In the genomic region with DNA sequence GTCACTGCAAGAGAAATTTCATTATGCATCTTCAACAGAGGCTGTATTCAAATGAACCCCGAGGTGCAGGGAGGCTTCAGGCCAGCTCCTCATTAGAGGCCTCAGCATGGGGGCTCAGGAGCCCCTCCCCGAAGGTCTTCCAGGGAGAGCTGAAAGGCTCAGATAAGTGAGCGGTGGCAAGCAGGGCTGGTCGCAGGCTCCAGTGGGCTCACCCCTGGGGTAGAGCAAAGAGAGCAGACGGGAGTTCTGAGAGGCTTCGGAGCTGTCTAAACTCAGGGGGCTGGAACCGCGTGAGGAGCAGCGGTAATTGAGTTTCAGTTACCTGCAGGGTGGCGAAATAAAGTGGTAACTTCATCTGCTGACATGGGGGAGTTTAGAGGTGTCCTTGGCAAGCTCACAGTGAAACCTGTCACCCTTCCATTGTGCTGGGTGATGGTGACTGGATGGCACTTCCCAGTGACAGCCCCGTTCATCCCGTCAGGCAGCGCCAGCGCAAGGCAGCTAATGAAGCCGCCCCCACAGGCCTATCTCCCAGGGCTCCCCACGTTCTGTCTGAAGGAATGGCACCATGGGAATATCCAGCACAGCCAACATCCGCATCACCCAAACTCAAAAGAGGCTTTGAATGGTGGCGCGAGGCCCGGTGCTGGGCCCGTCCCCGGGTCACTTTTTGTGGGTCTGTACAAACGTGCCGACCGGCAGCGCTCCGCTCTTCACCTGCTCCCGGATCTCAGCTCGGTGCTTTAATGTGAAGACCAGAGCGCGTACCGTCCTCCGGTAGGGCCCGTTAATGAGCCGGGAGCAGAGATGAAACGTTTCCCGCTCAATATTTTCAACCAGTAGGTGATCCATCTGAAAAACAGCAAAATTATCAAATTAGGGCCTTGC, we compare ENCODE assay signal across 17 mouse cellular contexts. TPM values are rescaled to one million over a fixed set of nuclear protein-coding genes. Genes with fewer than 3 reads are reported as not detected.
DNase-seq lines count a peak whose midpoint lies in the region; ATAC-seq and TF ChIP-seq lines count a peak whose summit lies in the region.
"Had no signal": no experiment of that assay in that cellular context is flagged by ENCODE, and none has a peak within 500 bp of the region (broad histone marks: within the 10 kb centered on the region; RNA-seq: fewer than 3 reads in every experiment).

No protein-coding gene starts in this region.

- H3K9me3 ChIP-seq in forebrain, postnatal 0 days (ENCODE audit: low read length), result no peaks in the 10 kb centered on the region
- no peaks in the 10 kb centered on the region for H3K9me3 ChIP-seq in midbrain, embryonic 12.5 days
- H3K9me3 ChIP-seq: G1E had no signal

- no peak overlapping the region for H3K9ac ChIP-seq in forebrain, postnatal 0 days
- peak overlapping the region; percentile 29 for H3K9ac ChIP-seq in midbrain, embryonic 12.5 days (replicated peaks)

- H3K27ac ChIP-seq in forebrain, postnatal 0 days (ENCODE audit: low read depth, low read length), result no peak overlapping the region
- peak overlapping the region; percentile 73 for H3K27ac ChIP-seq in midbrain, embryonic 12.5 days (replicated peaks)

- no peak overlapping the region for H3K4me2 ChIP-seq in forebrain, postnatal 0 days (ENCODE audit: low read depth)
- H3K4me2 ChIP-seq in midbrain, embryonic 12.5 days (replicated peaks), result no peak overlapping the region

- H3K36me3 ChIP-seq in forebrain, postnatal 0 days (ENCODE audit: insufficient read depth), result peaks cover 5% of the 10 kb centered on the region; the same call in 1 of the 2 replicates
- no peaks in the 10 kb centered on the region for H3K36me3 ChIP-seq in midbrain, embryonic 12.5 days

- ATAC-seq in forebrain, postnatal 0 days, result peak; percentile 64
- ATAC-seq in midbrain, embryonic 12.5 days (ENCODE audit: low FRiP score, low read depth), result peak; percentile 61

- WGBS in forebrain, postnatal 0 days, result 22% methylated on average over 37 of the region's 37 CpGs
- 28% methylated on average over 37 of the region's 37 CpGs for WGBS in midbrain, embryonic 12.5 days

- intact Hi-C loops in left cerebral cortex, postnatal 4 days (cut with DNase I), result loop anchor here (10.0 kb wide), 1 partner anchor 74 kb away; a partner anchor contains a TSS

- 0 out of 2 replicates have a peak, but pooled peaks have one; percentile 6 for TF ChIP-seq CTCF in forebrain, postnatal 0 days (IDR thresholded peaks at IDR 0.05; ENCODE audit: low read depth)

- H3K4me1 ChIP-seq in forebrain, postnatal 0 days (ENCODE audit: insufficient read depth), result 0 out of 2 replicates have a peak, but pooled peaks cover 3% of the 10 kb centered on the region
- peaks cover 56% of the 10 kb centered on the region for H3K4me1 ChIP-seq in midbrain, embryonic 12.5 days

- H3K27me3 ChIP-seq in forebrain, postnatal 0 days (ENCODE audit: insufficient read depth, low read length), result no peaks in the 10 kb centered on the region
- no peaks in the 10 kb centered on the region; the same call in 1 of the 2 replicates for H3K27me3 ChIP-seq in midbrain, embryonic 12.5 days

- DNase-seq in embryo, embryonic 11 days, result peak; percentile 49
- no peak for DNase-seq in embryo, embryonic 9.5 days (ENCODE audit: extremely low spot score)
- peak; percentile 20 for DNase-seq in R1 (ENCODE audit: low read depth, low spot score)
- peak; percentile 37 for DNase-seq in forebrain, postnatal 0 days
- DNase-seq in cerebellum, adult 11-12 months, result no peak
- DNase-seq in cerebellum, postnatal 25 days, result no peak
- DNase-seq in left cerebral cortex, postnatal 4 days, result no peak
- DNase-seq: cerebellum, adult 18-20 months; thymus, postnatal 25 days had no signal

- H3K4me3 ChIP-seq in forebrain, postnatal 0 days (ENCODE audit: low read depth, low read length), result no peak overlapping the region
- no peak overlapping the region for H3K4me3 ChIP-seq in midbrain, embryonic 12.5 days
- H3K4me3 ChIP-seq: erythroblast, embryonic 14.5 days; myocyte had no signal

RNA-seq across cellular contexts. Expression of a gene that starts 39.0 kb away (rescaled TPM):
- total RNA-seq in forebrain, postnatal 0 days (2014; rRNA removed), result 126 and 134 TPM in 2 replicates
- polyA plus RNA-seq in forebrain, postnatal 0 days (2015; fragmentation: Nextera tagmentation; extraction: Ambion mirVana), result 361 and 363 TPM in 2 replicates
- 327 and 347 TPM in 2 replicates for polyA plus RNA-seq in midbrain, embryonic 12.5 days (2016; fragmentation: Nextera tagmentation; extraction: Ambion mirVana)
- 100 to 1,000 TPM; 115 to 118 TPM for total RNA-seq in left cerebral cortex, postnatal 4 days (2021)

RNA-seq across cellular contexts. Expression of a gene that starts 39.7 kb away (rescaled TPM):
- total RNA-seq in forebrain, postnatal 0 days (2014; rRNA removed), result 13.4 and 22.3 TPM in 2 replicates
- 26.5 and 35.4 TPM in 2 replicates for polyA plus RNA-seq in forebrain, postnatal 0 days (2015; fragmentation: Nextera tagmentation; extraction: Ambion mirVana)
- 28.3 and 37.2 TPM in 2 replicates for polyA plus RNA-seq in midbrain, embryonic 12.5 days (2016; fragmentation: Nextera tagmentation; extraction: Ambion mirVana)
- 10 to 100 TPM; 24.4 to 27.4 TPM for total RNA-seq in left cerebral cortex, postnatal 4 days (2021)

RNA-seq across cellular contexts. Expression of a gene that starts 42.5 kb away (rescaled TPM):
- not detected in 2 replicates for total RNA-seq in forebrain, postnatal 0 days (2014; rRNA removed)
- polyA plus RNA-seq in forebrain, postnatal 0 days (2015; fragmentation: Nextera tagmentation; extraction: Ambion mirVana), result 0.09 TPM in 1 of 2 replicates, not detected in the other
- polyA plus RNA-seq in midbrain, embryonic 12.5 days (2016; fragmentation: Nextera tagmentation; extraction: Ambion mirVana), result 0.06 and 0.09 TPM in 2 replicates
- not detected for total RNA-seq in left cerebral cortex, postnatal 4 days (2021)
- total RNA-seq: heart, adult 8-10 months; left cerebral cortex, postnatal 14 days had no signal
- polyA plus RNA-seq: G1E; lung, embryonic 16.5 days; myocyte; small intestine, adult 2 months had no signal

Comparison
In these comparisons a context has a peak if more than half of its experiments do, and no peak if none do; other contexts are left out.
1. DNase-seq: peak in embryo, embryonic 11 days (single experiment), R1 (single experiment) and forebrain, postnatal 0 days (single experiment); none in embryo, embryonic 9.5 days (single experiment), cerebellum, adult 11-12 months (single experiment), cerebellum, postnatal 25 days (0 of 2) and left cerebral cortex, postnatal 4 days (single experiment).